Mouse (Mus musculus): ENCODE results near the gene Arxes2. TPM values are rescaled to one million over a fixed set of nuclear protein-coding genes. Genes with fewer than 3 reads are reported as not detected.
A peak's percentile ranks its signal among the peaks of the same experiment; 100 is the strongest.
"Not testable (repeated sequence)": the region's sequence is repeated elsewhere in the genome, so short reads cannot be mapped to it uniquely, and the experiment has no call there.

Arxes2 gene
- polyA plus RNA-seq, 1 experiment from 2014 or later = 144 TPM

DNA sequence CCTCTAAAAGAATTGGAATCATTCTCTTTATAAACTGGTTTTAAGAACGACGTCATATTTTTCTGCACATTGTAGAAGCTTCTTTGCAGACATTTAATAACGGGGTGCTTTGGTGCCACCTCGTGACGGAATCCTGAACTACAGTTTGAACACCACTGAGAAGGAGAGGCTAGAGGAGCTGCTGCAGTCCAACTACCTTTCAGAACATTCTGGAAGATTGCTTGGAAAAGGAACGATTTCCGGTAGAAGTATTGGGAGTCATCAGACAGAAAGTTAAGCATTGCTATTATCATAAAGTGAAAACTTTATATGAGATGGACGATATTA is 18.4 kb upstream of the Arxes2 start:
- no peaks in the 10 kb centered on the region for H3K4me1 ChIP-seq
- no peak for ATAC-seq (ENCODE audit: low FRiP score)
- no peak overlapping the region for H3K9ac ChIP-seq
- no peak overlapping the region for H3K27ac ChIP-seq
- H3K4me2 ChIP-seq (replicated peaks) = no peak overlapping the region
- H3K27me3 ChIP-seq = no peaks in the 10 kb centered on the region
- 23% methylated on average over 8 of the region's 8 CpGs for WGBS
- no peak overlapping the region for H3K4me3 ChIP-seq
- H3K36me3 ChIP-seq = no peaks in the 10 kb centered on the region
- no peaks in the 10 kb centered on the region for H3K9me3 ChIP-seq (replicated peaks)

DNA sequence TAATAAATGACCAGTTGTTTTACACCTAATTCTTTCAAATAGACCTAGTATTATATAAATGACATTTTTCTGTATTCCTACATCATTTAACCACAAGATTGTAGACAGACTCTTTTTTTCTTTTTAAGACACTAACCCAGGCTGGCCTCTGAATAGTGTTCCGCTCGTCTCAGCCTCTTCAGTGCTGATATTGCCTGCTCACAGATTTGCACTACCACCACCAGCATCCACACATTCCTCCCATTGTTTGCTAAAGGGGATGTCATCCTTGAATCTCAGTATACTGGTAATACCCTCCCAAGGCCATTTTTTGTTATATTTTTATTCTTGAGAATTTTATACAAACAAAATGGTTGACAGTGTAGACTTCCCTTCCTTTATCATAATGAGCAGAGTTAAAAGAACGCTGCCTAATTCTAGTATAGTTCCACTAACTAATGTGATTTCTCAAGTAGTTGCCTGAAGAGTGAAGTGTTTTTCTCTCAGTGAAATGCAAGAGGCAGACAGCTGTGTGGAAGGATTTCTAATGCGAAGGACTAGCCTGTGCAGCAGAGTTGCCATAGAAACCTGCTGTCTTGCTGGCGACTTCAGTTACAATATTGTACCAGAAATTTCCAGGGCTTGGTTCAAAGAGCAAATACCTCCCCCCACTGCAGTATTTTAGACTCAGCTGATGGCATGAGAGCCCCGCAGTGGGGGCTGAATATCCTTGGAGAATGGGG is 8.9 kb upstream of the Arxes2 start:
- Histone ChIP-seq H3K36me3 (no peaks in the 10 kb centered on the region), H3K9ac (no peak overlapping the region), H3K4me2 (replicated peaks) (no peak overlapping the region), H3K9me3 (replicated peaks) (no peaks in the 10 kb centered on the region), H3K4me3 (no peak overlapping the region), H3K27me3 (no peaks in the 10 kb centered on the region), H3K27ac (no peak overlapping the region), H3K4me1 (no peaks in the 10 kb centered on the region)
- 56% methylated on average over 6 of the region's 6 CpGs for WGBS
- no peak for ATAC-seq (ENCODE audit: low FRiP score)

GRCm38 (mm10) chrX:135986267-135986666 is 7.4 kb upstream of the Arxes2 start:
- no peaks in the 10 kb centered on the region for H3K27me3 ChIP-seq
- H3K27ac ChIP-seq = no peak overlapping the region
- no peak overlapping the region for H3K9ac ChIP-seq
- H3K4me3 ChIP-seq = no peak overlapping the region
- H3K4me1 ChIP-seq = no peaks in the 10 kb centered on the region
- WGBS = 95% methylated on average over 3 of the region's 3 CpGs
- H3K36me3 ChIP-seq = no peaks in the 10 kb centered on the region
- H3K4me2 ChIP-seq (replicated peaks) = no peak overlapping the region
- ATAC-seq (ENCODE audit: low FRiP score) = no peak
- no peaks in the 10 kb centered on the region for H3K9me3 ChIP-seq (replicated peaks)

GRCm38 (mm10) chrX:135990661-135991060 is 3.0 kb upstream of the Arxes2 start:
- 75% methylated on average over 2 of the region's 2 CpGs for WGBS
- ATAC-seq (ENCODE audit: low FRiP score) = no peak

GRCm38 (mm10) chrX:135993192-135993594 is 431 bp upstream of the Arxes2 start:
- H3K27me3 ChIP-seq; H3K4me1 ChIP-seq; H3K36me3 ChIP-seq; H3K27ac ChIP-seq; H3K9me3 ChIP-seq (replicated peaks); H3K4me3 ChIP-seq; H3K9ac ChIP-seq: not testable (repeated sequence)
- 0 out of 2 replicates have a peak overlapping the region, but pooled peaks have one; percentile 17 for H3K4me2 ChIP-seq (replicated peaks)
- peak; percentile 96 for ATAC-seq (ENCODE audit: low FRiP score)
- 31% methylated on average over 2 of the region's 3 CpGs for WGBS

More at GRCm38 (mm10) chrX:135990661-135991060, 3.0 kb upstream of the Arxes2 start:
- no peak overlapping the region for H3K27ac ChIP-seq
- no peak overlapping the region for H3K9ac ChIP-seq
- no peak overlapping the region for H3K4me3 ChIP-seq
- no peak overlapping the region for H3K4me2 ChIP-seq (replicated peaks)
- no peaks in the 10 kb centered on the region for H3K4me1 ChIP-seq
- no peaks in the 10 kb centered on the region for H3K36me3 ChIP-seq
- H3K27me3 ChIP-seq = no peaks in the 10 kb centered on the region
- no peaks in the 10 kb centered on the region for H3K9me3 ChIP-seq (replicated peaks)

DNA sequence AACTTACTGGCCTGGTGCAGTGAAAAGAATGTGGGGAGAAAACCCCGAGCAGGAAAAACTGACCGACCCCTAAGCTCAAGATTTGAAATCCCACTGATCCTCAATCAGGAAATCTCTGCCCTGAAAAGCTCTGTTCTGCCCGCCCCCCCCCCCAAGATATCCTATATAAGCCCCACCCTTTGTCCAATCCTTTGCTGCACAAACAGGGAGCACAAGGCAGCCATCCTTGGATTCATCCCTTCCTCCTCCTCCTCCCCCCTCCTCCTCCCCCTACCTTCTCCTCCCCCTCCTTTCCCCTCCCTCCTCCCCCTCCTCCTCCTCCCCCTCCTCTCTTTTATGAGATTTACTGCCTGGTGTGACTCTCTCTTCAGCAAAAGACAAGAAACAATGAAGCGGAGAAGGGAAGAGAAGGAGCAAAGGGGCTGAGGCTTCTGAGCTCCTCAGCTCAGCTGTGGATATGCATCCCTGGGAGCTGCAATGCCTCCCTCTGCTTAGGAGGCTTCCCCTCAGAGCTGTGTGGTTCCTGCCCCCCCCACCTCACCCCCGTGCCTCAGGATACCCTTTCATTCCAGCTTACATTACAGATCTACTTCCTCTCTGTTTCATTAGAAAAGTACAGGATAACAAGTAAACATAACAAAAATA is 13.7 kb downstream of the Arxes2 start:
- Histone ChIP-seq H3K4me1 (no peaks in the 10 kb centered on the region), H3K4me3 (no peak overlapping the region), H3K27me3 (peaks cover 7% of the 10 kb centered on the region; the same call in 1 of the 2 replicates), H3K4me2 (replicated peaks) (no peak overlapping the region), H3K9ac (no peak overlapping the region), H3K9me3 (replicated peaks) (no peaks in the 10 kb centered on the region), H3K36me3 (no peaks in the 10 kb centered on the region), H3K27ac (no peak overlapping the region)
- ATAC-seq (ENCODE audit: low FRiP score) = 0 out of 2 replicates have a peak, but pooled peaks have one; percentile 50
- 33% methylated on average over 4 of the region's 5 CpGs for WGBS

GRCm38 (mm10) chrX:136014392-136014791 is 20.8 kb downstream of the Arxes2 start:
- WGBS = 26% methylated on average over 2 of the region's 2 CpGs
- H3K27me3 ChIP-seq = peaks cover 3% of the 10 kb centered on the region; the same call in 1 of the 2 replicates
- H3K36me3 ChIP-seq = no peaks in the 10 kb centered on the region
- ATAC-seq (ENCODE audit: low FRiP score) = 0 out of 2 replicates have a peak, but pooled peaks have one; percentile 32
- H3K4me2 ChIP-seq (replicated peaks) = no peak overlapping the region
- no peak overlapping the region for H3K9ac ChIP-seq
- H3K9me3 ChIP-seq (replicated peaks) = no peaks in the 10 kb centered on the region
- H3K4me1 ChIP-seq = no peaks in the 10 kb centered on the region
- no peak overlapping the region for H3K27ac ChIP-seq
- no peak overlapping the region for H3K4me3 ChIP-seq

DNA sequence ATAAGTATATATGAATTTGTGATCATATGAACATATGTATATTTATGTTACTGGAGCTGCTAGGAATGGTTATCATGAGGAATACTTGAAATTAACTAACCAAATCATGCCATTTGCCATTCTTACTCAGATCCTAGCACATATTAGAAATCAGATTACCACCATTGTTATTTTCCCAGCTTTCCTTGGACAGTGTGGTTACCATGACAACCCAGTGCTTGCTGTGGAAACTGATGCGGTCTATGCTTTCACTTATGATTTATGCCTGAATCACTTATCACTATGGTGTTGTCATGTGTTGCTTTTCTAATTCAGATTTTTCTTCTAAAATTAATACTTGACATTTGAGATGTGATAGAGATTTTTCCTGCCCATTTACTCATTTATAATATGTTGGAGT is 36.7 kb downstream of the Arxes2 start:
- no peaks in the 10 kb centered on the region for H3K9me3 ChIP-seq (replicated peaks)
- no peak for ATAC-seq (ENCODE audit: low FRiP score)
- H3K4me3 ChIP-seq = no peak overlapping the region
- H3K4me2 ChIP-seq (replicated peaks) = no peak overlapping the region
- H3K27me3 ChIP-seq = no peaks in the 10 kb centered on the region
- H3K9ac ChIP-seq = no peak overlapping the region
- H3K36me3 ChIP-seq = no peaks in the 10 kb centered on the region
- no peaks in the 10 kb centered on the region for H3K4me1 ChIP-seq
- 64% methylated on average over 1 of the region's 1 CpGs for WGBS
- H3K27ac ChIP-seq = no peak overlapping the region

DNA sequence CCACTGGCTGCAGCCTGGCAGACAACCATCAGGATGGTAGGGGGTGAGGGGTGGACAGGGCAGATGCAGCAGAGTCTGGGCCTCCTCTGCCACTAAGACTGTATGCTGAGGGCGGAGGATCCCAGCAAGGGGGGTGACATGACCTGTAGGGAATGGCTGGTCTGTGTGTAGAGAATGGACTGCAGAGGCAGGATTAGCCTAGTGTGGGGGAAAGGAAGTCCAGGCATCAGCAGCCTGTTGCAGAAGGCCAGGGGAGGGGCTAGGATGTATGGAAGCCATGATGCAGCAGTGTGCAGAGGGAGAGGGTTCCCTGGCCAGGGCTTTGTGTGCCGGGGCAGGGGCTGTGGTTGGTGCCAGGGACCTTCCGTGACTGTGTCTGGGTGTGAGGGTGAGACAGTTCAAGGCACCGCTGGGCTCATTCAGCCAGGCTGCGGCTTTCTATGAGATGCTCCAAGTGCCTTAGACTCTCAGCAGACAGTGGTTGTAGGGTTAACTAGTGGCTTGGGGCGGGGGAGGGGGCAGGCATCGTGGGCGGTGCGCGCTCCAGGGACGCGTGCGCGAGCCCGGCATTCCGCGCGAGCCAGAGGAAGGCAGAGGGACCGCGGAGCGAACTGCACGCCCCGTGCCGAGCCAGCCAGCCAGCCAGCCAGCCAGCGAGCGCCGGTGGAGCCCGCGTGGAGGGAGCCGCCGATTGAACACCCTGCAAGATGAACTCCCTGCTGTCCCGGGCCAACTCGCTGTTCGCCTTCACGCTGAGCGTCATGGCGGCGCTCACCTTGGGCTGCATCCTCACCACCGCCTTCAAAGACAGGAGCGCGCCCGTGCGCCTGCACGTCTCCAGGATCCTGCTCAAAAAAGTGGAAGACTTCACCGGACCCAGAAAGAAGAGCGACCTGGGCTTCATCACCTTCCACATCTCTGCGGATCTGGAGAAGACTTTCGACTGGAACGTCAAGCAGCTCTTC is 39.5 kb downstream of the Arxes2 start, which contains the start of gene Arxes1:
Arxes1 (plus strand) TSS at position 569 of the 965 bp plus-strand sequence.
- H3K9me3 ChIP-seq (replicated peaks); H3K9ac ChIP-seq; H3K27me3 ChIP-seq; H3K36me3 ChIP-seq; H3K4me1 ChIP-seq; H3K27ac ChIP-seq: not testable (repeated sequence)
- Histone ChIP-seq H3K4me2 (replicated peaks) (peak within 1 kb of the TSS; percentile 44), H3K4me3 (peak within 1 kb of the TSS; percentile 22)
- peak; percentile 95 for ATAC-seq (ENCODE audit: low FRiP score)
- WGBS = 17% methylated on average over 1 of the region's 49 CpGs

GRCm38 (mm10) chrX:136043726-136044125 is 50.1 kb downstream of the Arxes2 start:
- no peak for ATAC-seq (ENCODE audit: low FRiP score)

More at GRCm38 (mm10) chrX:136043726-136044125, 50.1 kb downstream of the Arxes2 start:
- Histone ChIP-seq H3K4me3 (no peak overlapping the region), H3K4me1 (no peaks in the 10 kb centered on the region), H3K4me2 (replicated peaks) (no peak overlapping the region), H3K27me3 (no peaks in the 10 kb centered on the region; the same call in 1 of the 2 replicates), H3K9ac (no peak overlapping the region), H3K27ac (no peak overlapping the region), H3K9me3 (replicated peaks) (no peaks in the 10 kb centered on the region), H3K36me3 (no peaks in the 10 kb centered on the region)
- 92% methylated on average over 1 of the region's 1 CpGs for WGBS
